Mouse (Mus musculus): Measurements from ENCODE around the gene Pkmyt1.

Pkmyt1 gene

GRCm38 (mm10) chr17:23722376-23723125 is 3.6 kb upstream of the Pkmyt1 start, which contains the start of gene 1520401A03Rik:
TSS of gene 1520401A03Rik (minus strand) at chr17:23722783.
- no peak for DNase-seq

GRCm38 (mm10) chr17:23725477-23725876 is 659 bp upstream of the Pkmyt1 start:
- DNase-seq: no peak

DNA sequence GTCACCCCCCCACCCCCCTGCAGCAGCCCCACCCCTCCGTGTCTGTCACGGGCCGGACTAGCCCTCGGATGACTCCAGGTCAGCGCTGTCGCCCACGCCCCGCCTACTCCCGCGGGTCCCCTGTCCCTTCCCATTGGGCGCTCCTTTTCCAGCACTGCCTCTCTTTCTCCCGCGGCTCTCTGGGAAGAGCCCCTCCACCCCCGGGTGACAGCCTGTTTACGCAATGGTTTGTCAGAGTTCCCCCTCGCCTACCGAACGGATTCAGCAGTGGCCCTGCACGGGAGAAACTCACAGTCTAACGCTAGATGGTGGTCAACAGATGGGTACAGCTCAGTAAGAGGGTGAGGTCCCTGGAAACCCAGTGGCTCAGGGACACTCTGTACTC is 614 bp downstream of the Pkmyt1 start:
- no peak for DNase-seq

GRCm38 (mm10) chr17:23730441-23730840 is 4.3 kb downstream of the Pkmyt1 start:
- DNase-seq: no peak

- DNase-seq: no peak
These were observed 8.2 kb downstream of the Pkmyt1 start for GRCm38 (mm10) chr17:23734341-23734740.

DNA sequence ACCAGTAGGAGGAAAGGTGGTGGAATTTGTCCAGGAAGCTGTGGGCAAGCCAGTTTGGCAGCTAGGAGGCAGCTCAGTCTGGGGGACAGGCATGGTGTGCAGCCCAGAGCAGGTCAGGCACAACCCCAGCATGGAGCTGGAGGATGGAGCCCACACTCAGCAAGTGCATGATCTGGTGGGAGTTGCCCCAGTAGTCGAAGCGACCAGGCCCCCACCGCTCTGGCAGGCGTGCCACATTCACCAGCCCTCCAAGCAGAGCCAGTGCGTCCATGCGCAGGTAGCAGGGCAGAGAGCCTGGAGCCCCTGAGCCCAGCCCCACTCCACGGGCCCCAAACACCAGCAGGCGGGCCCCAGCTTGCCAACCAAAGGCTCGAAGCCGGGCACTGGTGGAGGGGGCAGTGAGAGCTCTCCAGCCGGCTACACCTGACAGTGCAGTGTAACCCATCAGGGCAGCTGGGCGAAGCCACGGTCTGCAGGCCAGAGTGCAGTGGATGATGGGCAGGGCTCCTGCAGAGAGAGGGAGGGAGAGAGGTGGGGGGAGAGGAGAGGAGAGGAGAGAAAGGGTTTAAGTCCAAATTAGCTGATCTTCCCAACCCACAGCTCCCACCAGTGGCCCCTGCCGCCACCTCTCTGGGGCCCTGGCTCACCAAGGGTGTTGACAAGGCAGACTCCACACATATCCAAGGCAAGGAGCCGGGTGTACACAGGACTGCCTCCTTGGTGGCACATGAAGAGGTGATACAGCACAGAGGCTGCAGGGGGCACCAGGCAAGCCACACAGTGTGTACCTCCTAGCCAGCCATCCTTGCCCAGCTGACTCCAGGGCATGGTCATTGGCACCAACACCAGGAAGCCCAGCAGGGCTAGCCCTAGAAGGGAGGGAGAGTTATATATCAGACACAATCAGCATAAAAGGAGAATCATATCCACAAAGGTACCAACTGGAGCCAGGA is 11.6 kb downstream of the Pkmyt1 start:
- peak; percentile 47 for DNase-seq

GRCm38 (mm10) chr17:23738836-23739201 is 12.7 kb downstream of the Pkmyt1 start:
- no peak for DNase-seq

DNA sequence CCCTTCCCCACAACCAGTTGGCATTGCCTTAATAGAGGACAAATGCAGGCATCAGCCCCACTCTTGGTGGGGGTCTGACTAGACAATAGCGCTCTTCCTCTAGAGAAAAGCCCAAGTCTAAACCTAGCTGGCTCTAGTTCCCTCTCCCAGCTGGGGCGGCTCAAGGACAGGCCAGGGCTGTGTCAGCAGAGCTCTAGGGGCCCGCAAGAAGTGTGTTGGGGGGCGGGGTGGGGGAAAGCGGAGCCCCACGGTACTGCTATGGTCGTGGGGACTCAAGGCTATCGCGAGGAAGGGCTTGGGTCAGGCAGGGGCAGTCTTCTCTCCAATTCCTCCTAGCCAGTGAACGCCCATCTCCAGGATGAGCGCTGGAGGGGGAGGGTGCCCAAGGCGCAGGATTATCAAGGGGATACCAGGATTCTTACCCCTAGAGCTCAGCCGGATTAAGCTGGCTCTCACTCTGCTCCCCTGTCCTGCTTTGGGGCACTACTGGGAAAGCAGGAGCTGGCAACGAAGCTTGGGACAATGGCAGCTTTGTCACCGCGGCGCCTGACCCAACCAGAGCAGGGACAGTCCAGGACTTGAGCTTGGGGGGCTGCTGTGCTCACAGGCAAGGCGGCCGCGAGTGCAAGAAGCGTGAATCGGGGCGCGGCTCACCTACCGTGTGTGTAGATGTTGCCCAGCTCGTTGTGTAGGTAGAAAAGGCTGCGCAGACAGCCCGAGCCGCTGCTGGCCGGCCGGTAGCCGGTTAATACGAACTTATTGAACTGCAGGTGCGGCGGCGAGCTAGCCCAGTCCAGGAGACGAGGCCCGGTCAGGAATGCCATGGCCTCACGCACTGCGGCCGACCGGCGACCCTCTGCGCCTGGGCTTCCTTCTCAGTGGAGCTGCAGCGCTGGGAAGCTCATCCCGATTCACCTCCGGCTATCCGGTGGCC is 13.3 kb downstream of the Pkmyt1 start:
- peak; percentile 49 for DNase-seq

- peak; percentile 78 for DNase-seq
These were observed 14.0 kb downstream of the Pkmyt1 start for GRCm38 (mm10) chr17:23740136-23740584.

DNA sequence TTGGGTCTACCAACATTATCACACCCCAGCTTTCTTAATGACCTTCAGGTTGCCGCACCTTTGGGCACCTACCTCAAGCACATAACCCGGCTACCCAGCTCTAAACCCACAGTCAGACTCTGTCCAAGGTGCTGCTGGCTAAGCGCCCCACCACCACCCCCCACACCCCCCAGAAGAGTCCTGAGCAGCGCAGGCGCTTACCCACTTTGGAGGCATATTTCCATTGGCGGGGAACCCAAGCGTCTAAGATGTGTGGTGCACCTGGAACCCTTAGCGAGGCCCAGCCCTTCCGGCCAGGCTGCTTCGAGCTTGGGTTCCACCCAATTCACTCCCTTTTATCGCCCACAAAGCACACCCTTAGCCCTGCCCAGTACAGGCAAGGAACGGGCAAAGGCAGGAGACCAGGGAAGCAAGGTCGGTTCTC is 14.5 kb downstream of the Pkmyt1 start, which contains the start of gene Paqr4:
Gene Paqr4 (minus strand): TSS at position 270 of the 424 bp plus-strand sequence.
- peak; percentile 45 for DNase-seq

DNA sequence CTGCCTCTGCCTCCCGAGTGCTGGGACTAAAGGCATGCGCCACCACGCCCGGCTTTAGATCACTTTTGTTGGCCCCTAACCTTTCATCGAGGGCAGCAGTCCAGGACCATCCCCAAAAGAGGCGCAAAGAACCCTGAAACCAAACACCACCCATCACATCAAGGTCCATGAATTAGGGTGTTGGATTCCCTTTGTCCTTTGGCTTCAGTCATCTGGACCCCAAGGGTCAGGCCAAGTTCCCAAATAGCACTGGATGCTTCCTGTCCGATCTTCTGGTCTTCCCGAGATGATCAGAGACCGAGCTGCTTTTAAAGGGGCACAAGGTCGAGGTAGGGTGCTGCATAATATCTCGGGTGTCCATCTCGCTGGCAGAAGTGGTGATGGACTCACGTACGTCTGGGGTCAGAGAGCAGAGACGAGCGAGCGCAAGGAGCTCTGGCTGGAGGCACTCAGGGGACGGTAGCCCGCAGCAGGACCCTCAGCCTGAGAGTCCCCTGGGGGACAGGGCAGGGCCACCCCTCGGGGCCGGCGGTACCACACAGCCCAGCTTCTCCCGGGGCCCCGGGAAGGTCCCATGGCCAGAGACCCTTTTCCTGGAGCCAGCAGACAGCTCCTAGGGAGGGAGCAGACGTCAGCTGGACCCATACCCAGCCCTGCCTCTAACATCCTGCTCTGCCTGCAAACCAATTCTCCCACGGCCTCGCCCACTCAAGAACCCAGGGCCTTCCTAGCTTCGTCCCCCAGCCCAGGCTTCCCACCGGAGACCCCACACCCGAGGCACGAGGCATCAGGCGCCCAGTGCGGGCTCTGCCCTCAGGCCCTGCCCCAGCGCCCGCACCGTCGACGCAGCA is 15.4 kb downstream of the Pkmyt1 start:
- peak; percentile 31 for DNase-seq

DNA sequence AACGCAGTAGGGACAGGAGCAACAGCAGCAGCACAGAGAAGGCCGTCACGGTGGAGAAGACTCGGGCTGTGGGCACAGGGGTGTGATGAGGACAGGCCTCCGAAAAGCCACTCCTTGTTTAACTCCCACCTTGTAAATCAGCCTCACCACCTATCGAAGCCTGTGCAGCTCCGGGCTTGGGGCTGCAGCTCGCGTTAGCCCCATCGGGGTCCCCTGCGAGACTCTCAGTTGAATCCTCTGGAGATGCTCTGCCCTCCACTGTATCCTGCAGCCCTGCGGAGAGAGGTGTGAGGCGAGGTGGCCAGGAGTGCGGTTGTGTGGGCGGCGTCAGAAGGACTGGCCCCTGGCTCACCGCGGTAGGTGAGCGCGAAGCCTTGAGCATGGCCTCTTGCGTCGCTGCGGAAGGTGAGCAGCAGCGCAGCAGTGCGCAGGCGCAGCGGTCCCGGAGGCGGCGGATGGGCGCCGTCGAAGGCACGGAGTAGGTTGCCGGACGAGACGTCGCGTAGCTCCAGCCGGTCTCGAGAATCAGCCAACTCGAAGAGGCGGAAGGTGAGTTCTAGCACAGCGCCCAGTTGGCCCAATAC is 16.2 kb downstream of the Pkmyt1 start:
- DNase-seq: peak; percentile 79

DNA sequence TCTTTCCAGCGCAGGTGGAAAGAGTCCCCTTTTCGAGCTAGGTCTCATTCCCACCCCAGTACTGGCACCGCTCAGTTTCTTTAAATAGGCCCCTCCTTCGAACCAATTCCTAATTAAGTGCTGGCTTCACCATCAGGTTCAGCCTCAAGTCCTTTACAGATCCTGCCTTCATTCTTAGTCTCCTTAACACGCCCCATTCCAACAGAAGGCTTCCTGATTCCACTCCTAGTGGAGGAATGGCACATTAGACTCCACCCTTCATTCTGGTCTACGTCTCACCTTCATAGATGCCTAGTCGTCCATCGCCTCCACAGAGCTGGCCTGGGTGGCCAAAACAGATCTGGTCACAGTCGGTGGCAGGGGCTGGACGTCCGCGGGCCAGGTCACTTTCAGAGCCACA is 16.8 kb downstream of the Pkmyt1 start:
- no peak for DNase-seq

- no peak for DNase-seq
These were observed 17.9 kb downstream of the Pkmyt1 start for GRCm38 (mm10) chr17:23744076-23744475.

DNA sequence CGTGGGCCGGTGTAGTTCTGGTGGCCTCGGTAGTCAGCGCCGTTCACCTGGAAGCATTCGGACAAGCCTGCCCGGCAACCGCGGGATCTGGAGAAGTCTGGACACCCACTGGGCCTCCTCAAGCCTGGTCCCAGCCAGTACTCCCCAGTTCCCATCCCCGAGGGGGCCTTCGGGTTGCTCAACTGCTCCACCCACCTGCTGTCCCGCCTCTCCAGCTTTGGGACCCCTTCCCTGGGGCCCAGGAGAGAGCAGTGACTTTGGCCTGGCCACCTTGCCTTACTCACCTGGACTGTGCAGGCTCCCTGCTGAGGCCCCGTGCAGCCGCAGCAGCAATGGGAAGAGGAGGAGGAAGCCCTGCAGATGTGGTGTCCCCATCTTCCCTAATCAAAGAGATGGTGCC is 18.5 kb downstream of the Pkmyt1 start:
- no peak for DNase-seq

- peak; percentile 60 for DNase-seq
These were observed 19.4 kb downstream of the Pkmyt1 start, which contains the start of gene Kremen2 for GRCm38 (mm10) chr17:23745301-23746251. TSS of gene Kremen2 (minus strand) at chr17:23745833.

DNA sequence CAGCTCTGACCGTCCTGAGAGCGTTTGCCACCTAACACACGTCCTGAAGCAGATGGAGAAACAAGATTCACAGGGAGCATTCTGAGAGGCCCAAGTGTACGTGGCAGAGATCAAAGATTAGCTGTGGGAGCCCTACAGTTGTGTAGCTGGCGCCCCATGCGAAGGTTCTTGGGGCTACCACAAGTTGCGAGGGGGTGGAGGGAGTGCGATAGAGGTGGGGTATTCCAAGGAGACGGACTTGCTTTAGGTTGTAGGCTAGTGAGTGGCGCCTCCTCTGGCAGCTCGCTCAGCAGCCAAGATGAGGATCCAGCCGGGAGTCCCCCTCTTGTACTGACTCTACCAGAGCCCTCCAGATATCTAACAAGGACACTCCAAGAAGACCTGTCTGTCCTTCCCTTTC is 20.2 kb downstream of the Pkmyt1 start:
- DNase-seq: peak; percentile 60

DNA sequence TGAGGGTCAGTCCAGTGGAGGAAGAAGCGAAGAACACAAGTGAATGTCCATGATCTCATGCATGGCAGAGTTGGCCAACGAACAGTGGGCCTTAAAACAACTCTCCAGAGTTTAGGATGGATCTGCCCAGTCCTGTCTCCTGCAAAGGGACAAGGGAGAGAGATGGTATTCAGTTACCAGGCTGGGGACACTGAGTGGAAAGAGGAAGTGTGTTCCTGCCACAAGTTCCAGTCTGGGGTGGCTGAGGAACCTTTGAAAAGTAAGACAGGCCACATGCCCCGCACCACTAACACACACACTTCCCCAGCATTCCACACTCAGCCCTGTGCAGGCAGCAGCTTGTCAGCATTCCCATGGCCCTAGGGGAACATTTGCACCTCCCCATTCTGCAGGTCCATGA is 20.6 kb downstream of the Pkmyt1 start:
- no peak for DNase-seq

DNA sequence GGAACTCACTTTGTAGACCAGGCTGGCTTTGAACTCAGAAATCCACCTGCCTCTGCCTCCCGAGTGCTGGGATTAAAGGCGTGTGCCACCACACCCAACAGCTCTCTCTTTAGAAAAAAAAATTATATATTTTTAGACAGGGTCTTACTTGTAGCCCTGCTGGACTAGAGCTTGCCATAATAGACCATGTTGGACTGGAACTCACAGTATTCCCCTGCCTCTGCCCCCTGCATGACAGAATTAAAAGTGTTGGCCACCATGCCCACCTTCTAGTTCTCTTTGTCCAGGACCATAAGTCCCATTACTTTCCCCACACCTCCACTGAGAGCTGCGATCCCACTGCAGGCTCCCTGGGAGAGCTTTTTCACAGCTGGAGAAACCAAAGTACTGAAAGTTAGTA is 21.3 kb downstream of the Pkmyt1 start:
- DNase-seq: no peak

DNA sequence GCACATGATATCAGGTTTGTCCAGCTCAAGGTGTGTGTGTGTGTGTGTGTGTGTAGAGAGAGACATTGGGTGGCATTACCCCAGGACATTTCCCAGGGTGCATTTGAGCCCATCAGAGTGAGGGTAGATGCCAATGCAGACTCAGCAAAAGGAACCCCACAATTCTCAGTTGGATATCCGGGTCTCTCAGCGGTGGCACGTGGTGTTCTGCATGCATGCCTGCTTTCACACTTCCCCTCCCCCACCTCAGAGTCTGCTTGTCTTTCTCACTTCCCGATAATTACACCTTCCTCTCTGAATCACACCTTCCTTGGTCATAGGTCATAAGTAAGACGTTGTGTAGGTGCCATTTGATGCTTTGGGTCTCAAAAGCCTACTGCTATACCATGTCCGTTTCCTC is 21.9 kb downstream of the Pkmyt1 start:
- DNase-seq: no peak
